Mouse (Mus musculus) adrenal gland, adult 18-20 months (tissue): ENCODE data around the gene Vmn2r22. TPM values are rescaled to one million over a fixed set of nuclear protein-coding genes. Genes with fewer than 3 reads are reported as not detected.
"Not testable (repeated sequence)": the region's sequence is repeated elsewhere in the genome, so short reads cannot be mapped to it uniquely, and the experiment has no call there.

Experiments used
- DNase-seq, 2 experiments: peaks; one replicate each; pipeline ENCODE4 v3.0.0; 2021 to 2022; ENCODE audit warnings: low spot score in 2 of 2
- long read RNA-seq, 2 experiments: library from polyadenylated mRNA; stranded (forward); transcript quantifications; one replicate each; pipeline ENCODE4 v2.0.0; 2021
- total RNA-seq, 2 experiments: library from RNA; stranded (reverse); gene quantifications; 1 replicate in 1 of 2; 2 replicates in 1 of 2; pipeline ENCODE4 v1.2.3; 2021

Vmn2r22 gene
- total RNA-seq = not detected
- long read RNA-seq, experiment 1 = 0 reads
- long read RNA-seq, experiment 2 = 0 reads

- not testable (repeated sequence) for DNase-seq
Observed at GRCm38 (mm10) chr6:123650625-123651024, at the start of gene Vmn2r22. Gene Vmn2r22 (minus strand): TSS chr6:123650725.

GRCm38 (mm10) chr6:123697213-123697612, 46.7 kb upstream of the Vmn2r22 start:
- no peak for DNase-seq

- DNase-seq = not testable (repeated sequence)
Observed at GRCm38 (mm10) chr6:123696639-123697038, 46.1 kb upstream of the Vmn2r22 start.

GRCm38 (mm10) chr6:123657040-123657439, 6.5 kb upstream of the Vmn2r22 start:
- DNase-seq = no peak

GRCm38 (mm10) chr6:123639394-123639793, 11.1 kb downstream of the Vmn2r22 start:
- DNase-seq = not testable (repeated sequence)

- not testable (repeated sequence) for DNase-seq
Observed at GRCm38 (mm10) chr6:123623784-123624183, 26.7 kb downstream of the Vmn2r22 start.

GRCm38 (mm10) chr6:123588368-123588767, 62.2 kb downstream of the Vmn2r22 start:
- DNase-seq = not testable (repeated sequence)

- DNase-seq = not testable (repeated sequence)
Observed at GRCm38 (mm10) chr6:123587796-123588328, 62.7 kb downstream of the Vmn2r22 start.

- DNase-seq = not testable (repeated sequence)
Observed at GRCm38 (mm10) chr6:123583988-123584387, 66.5 kb downstream of the Vmn2r22 start.

- not testable (repeated sequence) for DNase-seq
Observed at GRCm38 (mm10) chr6:123574698-123575097, 75.8 kb downstream of the Vmn2r22 start.

Other genes with a start within 250 kb of the Vmn2r22 start
- not detected for gene Vmn2r20, start 232.6 kb downstream of the Vmn2r22 start, total RNA-seq
- gene Vmn2r21, start 117.3 kb downstream of the Vmn2r22 start, total RNA-seq = not detected
- not detected for gene Vmn2r23, start 51.9 kb upstream of the Vmn2r22 start, total RNA-seq
- under 1 TPM in 1 of 2 experiments, not detected in 1; 0.03 TPM for gene Vmn2r24, start 128.2 kb upstream of the Vmn2r22 start, total RNA-seq
- not detected for gene Vmn2r25, start 202.7 kb upstream of the Vmn2r22 start, total RNA-seq